Mouse (Mus musculus) stomach, postnatal 0 days (tissue): Measurements from ENCODE around the gene Syap1.

Source experiments
- CTCF ChIP-seq: IDR thresholded peaks from 2 replicates; pipeline ENCODE4 v1.5.1; 2016; ENCODE audit warnings: antibody characterized with exemption, low read depth, mild to moderate bottlenecking, moderate library complexity
- EP300 ChIP-seq: optimal IDR thresholded peaks from 2 replicates; pipeline ENCODE3; 2016; ENCODE audit warnings: antibody characterized with exemption

- TF ChIP-seq CTCF (peak; percentile 30), EP300 (no peak)
Measured at GRCm38 (mm10) chrX:162829203-162829708, 59.0 kb downstream of the Syap1 start, which contains the start of gene Txlng.
